Mouse (Mus musculus): ENCODE results near the gene Dchs1. TPM values are rescaled to one million over a fixed set of nuclear protein-coding genes. Genes with fewer than 3 reads are reported as not detected.
"Not testable (repeated sequence)": the region's sequence is repeated elsewhere in the genome, so short reads cannot be mapped to it uniquely, and the experiment has no call there.

Dchs1 gene
- total RNA-seq, 2 experiments from 2014 or later, result 17.9 to 27.1 TPM

- not testable (repeated sequence) for DNase-seq
Measured at GRCm38 (mm10) chr7:105742539-105743215, 44.8 kb downstream of the Dchs1 start.

DNA sequence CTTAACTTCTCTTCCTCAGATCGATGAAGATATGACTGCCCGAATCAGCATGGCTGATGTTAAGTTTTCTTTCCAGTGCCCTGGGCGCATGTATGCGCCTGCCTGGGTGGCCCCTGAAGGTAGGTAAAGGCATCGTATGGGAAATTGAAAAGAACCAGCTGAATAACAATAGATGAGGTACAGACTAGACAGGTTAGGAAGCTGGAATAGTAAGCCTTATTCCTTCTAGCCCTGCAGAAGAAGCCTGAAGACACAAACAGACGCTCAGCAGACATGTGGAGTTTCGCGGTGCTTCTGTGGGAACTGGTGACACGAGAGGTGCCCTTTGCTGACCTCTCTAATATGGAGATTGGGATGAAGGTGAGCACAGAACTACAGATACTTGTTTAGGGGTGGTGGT lies 45.5 kb downstream of the Dchs1 start:
- DNase-seq, result peak; percentile 1

DNA sequence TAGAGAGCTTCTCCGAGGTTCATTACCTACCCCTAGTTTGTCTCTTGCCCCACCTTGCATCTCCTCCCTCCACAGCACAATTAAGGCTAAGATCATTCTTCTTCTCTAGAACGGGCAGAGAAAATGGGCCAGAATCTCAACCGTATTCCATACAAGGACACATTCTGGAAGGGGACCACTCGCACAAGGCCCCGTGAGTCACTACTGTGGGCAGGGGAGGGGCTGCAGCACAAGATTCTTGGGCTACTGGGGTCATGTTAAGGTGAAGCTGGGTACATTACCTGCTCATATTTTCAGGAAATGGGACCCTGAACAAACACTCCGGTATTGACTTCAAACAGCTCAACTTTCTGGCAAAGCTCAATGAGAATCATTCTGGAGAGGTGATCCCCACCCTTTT lies 46.6 kb downstream of the Dchs1 start:
- DNase-seq, result peak; percentile 2

- peak; percentile 3 for DNase-seq
Measured at GRCm38 (mm10) chr7:105740089-105740795, 47.2 kb downstream of the Dchs1 start.

- DNase-seq, result peak; percentile 28
Measured at GRCm38 (mm10) chr7:105738948-105739347, 48.5 kb downstream of the Dchs1 start.

DNA sequence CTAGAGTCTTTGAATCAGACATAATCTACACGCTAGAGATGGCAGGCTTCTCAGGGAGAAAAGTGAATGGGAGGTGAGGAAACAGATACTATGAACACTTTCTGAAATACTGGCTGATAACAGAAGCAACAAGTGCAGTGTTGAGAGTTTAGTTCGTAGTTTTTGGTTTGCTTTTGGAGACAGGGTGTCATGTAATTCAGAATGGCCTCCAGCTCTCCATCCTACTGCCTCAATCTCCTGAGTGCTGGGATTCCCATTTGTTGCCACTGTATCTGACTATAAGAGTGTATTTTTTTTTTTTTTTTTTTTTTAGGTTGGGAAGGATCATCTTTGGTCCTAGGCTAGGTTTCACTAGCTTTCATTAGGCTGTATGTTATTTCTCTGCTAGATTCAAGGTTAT lies 49.2 kb downstream of the Dchs1 start:
- no peak for DNase-seq

GRCm38 (mm10) chr7:105737648-105738047 lies 49.8 kb downstream of the Dchs1 start:
- no peak for DNase-seq

GRCm38 (mm10) chr7:105736911-105737521 lies 50.4 kb downstream of the Dchs1 start, which contains the start of gene Rrp8:
Rrp8 (minus strand) TSS chr7:105737385.
- DNase-seq, result peak; percentile 39

DNA sequence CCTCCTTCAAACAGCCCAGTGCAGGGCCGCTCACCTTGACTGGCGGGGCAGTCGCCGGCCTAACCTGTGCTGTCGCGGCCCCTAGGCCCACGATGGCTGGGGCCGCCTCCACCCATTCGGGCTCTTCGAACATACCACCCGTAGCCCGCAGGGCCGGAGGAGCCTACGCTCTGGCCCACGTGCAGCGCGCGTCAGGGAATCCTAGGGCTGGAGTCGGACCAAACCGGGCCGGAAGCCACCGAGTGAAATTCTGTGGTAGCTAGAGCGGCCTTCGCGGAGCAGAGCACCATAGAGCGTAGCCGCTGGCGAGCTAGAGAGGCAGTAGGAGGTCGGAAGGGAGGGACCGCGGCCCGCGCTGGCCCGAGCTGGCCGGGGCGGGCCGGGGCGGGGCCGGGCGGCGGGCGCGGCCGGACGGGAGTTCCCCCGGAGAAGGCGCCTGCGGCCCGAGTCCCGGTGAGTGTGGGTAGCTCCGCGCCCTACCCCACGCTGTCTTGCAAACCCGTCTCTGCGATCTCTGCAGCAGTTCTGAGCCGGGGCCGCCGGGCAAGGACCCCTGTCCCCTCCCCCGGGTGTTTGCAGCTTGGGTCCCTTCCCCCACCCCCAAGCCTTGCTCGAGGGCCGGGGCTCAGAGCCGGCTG lies 51.1 kb downstream of the Dchs1 start, which contains the start of gene Ilk:
Gene Ilk, plus strand, starts transcription at position 329 of the 638 bp plus-strand sequence.
- peak; percentile 92 for DNase-seq

- DNase-seq, result not testable (repeated sequence)
Measured at GRCm38 (mm10) chr7:105735464-105735863, 52.0 kb downstream of the Dchs1 start.

GRCm38 (mm10) chr7:105734826-105735225 lies 52.6 kb downstream of the Dchs1 start:
- DNase-seq, result peak; percentile 3

GRCm38 (mm10) chr7:105733836-105734235 lies 53.6 kb downstream of the Dchs1 start:
- peak; percentile 2 for DNase-seq

- DNase-seq, result no peak
Measured at GRCm38 (mm10) chr7:105728701-105729428, 58.6 kb downstream of the Dchs1 start.

DNA sequence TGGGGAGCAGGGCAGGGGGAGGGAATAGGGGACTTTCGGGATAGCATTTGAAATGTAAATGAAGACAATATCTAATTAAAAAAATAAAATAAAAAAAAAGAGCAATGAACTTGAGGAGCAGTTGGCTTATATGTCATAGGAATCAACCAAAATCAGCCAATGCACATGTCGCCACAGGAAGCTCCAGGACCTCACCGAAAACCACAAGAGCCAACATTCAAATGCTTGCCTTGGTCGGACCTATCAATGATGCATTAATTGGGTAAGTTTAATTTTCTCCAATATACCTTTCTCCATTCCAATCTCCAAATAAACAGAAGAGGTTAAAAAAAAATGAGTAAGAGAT lies 60.5 kb downstream of the Dchs1 start:
- no peak for DNase-seq

DNA sequence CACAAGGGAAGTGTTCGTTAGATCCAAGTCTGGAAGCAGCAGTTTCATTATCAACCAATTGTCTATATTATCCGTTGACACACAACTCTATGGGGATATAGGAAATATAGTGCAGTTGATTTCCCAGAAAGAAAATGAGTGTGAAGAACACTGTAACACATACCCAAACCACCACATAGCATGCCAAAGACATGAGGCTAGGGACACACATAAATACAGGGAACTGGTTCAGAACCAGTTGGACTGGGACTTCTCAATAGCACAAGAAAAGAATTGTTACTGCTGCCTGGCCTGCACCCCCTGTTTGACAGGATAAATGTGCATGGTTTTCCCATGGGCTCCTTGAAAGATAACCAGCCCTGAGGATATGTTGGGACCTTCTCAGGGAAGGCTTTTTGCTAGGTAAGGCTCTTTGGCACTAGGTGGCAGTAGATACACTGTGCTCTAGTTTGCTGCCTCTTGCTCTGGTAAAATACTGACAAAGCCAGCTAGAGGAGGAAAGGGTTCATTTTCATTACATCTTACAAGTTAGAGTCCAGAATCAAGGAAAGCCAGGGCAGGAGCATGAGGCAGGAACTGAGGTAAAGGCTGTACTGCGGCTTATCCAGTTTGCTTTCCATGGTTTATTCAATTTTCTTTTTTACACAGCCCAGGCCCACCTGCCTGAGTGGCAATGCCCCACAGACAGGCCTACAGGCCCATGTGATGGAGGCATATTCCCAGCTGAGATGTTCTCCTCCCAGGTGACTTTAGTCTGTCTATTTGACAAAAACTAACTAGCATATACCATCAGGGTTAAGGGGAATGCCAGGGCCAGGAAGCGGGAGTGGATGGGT lies 61.1 kb downstream of the Dchs1 start:
- peak; percentile 9 for DNase-seq

GRCm38 (mm10) chr7:105721916-105722315 lies 65.5 kb downstream of the Dchs1 start:
- DNase-seq, result no peak

- no peak for DNase-seq
Measured at GRCm38 (mm10) chr7:105715366-105715765, 72.1 kb downstream of the Dchs1 start.

DNA sequence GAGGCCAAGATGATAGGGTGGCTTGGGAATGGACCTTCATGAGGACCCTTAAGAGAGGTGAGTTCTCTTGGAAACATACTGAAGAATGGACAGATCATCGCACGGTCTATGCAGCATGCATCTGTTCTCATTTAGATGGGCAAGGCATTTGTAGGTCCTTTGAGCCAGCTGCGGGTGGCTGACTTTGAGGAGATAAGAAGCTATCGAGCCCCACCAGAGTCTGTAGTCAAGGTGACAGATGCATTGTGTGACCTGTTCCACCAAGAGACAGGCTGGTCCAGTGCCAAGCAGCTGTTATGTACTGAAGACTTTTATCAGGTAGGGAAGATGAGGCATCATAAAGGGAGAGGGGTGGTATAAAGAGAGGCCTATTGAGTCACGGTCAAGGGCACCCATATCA lies 78.7 kb downstream of the Dchs1 start:
- no peak for DNase-seq

DNA sequence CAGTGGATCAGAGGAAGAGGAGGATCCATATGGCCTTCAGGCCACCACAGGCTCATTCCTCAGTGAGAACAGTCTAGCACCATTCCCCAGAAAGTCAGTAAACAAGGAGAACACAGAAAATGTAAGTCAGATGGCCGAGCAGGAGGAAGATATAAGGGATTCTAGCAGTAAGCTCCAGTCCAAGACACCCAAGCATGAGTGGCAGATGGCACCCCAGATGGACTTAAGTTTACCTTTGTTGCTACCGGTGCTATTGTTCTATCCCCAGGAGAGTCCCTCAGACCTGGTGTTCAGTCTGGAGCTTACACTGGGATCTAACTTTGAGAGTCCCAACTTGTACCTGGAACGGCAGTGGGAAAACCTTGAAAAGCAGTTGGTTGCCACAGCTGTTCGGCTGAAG lies 83.6 kb downstream of the Dchs1 start:
- no peak for DNase-seq

DNA sequence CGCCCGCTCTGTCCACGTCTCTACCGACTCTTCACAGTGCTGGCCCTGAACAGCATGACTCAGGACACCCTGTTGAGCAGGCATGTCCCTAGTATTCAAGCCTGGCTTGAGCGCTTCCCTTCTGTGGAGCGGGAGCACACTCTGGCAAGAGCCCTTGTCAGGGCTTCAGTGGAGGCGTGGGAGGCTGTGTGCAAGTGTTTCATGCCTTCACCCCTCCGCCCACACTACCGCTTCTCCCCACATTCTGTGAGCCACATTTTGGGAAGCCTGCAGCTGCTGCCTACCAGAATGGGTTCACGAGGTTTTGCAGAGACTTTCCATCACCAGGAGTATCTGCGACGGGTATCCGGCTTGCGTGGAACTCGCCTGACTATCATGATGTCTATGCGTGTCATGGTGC lies 84.3 kb downstream of the Dchs1 start:
- no peak for DNase-seq

All from gastrocnemius, postnatal 10 days (tissue).